Mouse (Mus musculus): ENCODE data around the gene Odr4.

GRCm38 (mm10) chr1:150441731-150442130 lies 48.9 kb upstream of the Odr4 start:
- TF ChIP-seq EP300 (IDR thresholded peaks at IDR 0.05; ENCODE audit: insufficient read depth, low read depth, low read length) (no peak), CTCF (IDR thresholded peaks at IDR 0.05; ENCODE audit: low read depth, low read length) (no peak), POLR2A (IDR thresholded peaks at IDR 0.05; ENCODE audit: insufficient read depth, low read length) (no peak)
